Mouse (Mus musculus): ENCODE measurements around the gene Gm27179.
"Not testable (repeated sequence)": the region's sequence is repeated elsewhere in the genome, so short reads cannot be mapped to it uniquely, and the experiment has no call there.

Gm27179 gene

GRCm38 (mm10) chr14:69470122-69470708 lies 42.1 kb downstream of the Gm27179 start:
- DNase-seq, result not testable (repeated sequence)

- not testable (repeated sequence) for DNase-seq
Observed at GRCm38 (mm10) chr14:69467612-69468366, 44.6 kb downstream of the Gm27179 start.

GRCm38 (mm10) chr14:69464465-69464864 lies 47.9 kb downstream of the Gm27179 start:
- DNase-seq, result not testable (repeated sequence)

Data from layer of hippocampus, adult 9-11 months (tissue).